9 mouse cellular contexts compared by ENCODE assay signal in genomic region chrX:36991694-36992093, GRCm38 (mm10). TPM values are rescaled to one million over a fixed set of nuclear protein-coding genes. Genes with fewer than 3 reads are reported as not detected.
DNase-seq lines count a peak whose midpoint lies in the region; ATAC-seq and TF ChIP-seq lines count a peak whose summit lies in the region.
"Had no signal": no experiment of that assay in that cellular context is flagged by ENCODE, and none has a peak within 500 bp of the region (broad histone marks: within the 10 kb centered on the region; RNA-seq: fewer than 3 reads in every experiment).

TSS of gene Sept6 (minus strand) at chrX:36991794.

- no peak for TF ChIP-seq POLR2A in CH12.LX (IDR thresholded peaks at IDR 0.05; ENCODE audit: low read depth, low read length)

- WGBS in heart, embryonic 13.5 days, result 58% methylated on average over 2 of the region's 2 CpGs
- WGBS in embryonic facial prominence, embryonic 15.5 days, result 80% methylated on average over 2 of the region's 2 CpGs
- WGBS in stomach, embryonic 15.5 days, result 75% methylated on average over 2 of the region's 2 CpGs

- H3K36me3 ChIP-seq in heart, embryonic 13.5 days, result no peaks in the 10 kb centered on the region
- no peaks in the 10 kb centered on the region for H3K36me3 ChIP-seq in CH12.LX (replicated peaks in 1 of 2; ENCODE audit: control insufficient read depth in 1 of 2, insufficient read depth in 1 of 2, low read length in 1 of 2)
- H3K36me3 ChIP-seq in embryonic facial prominence, embryonic 15.5 days, result no peaks in the 10 kb centered on the region
- no peaks in the 10 kb centered on the region for H3K36me3 ChIP-seq in stomach, embryonic 15.5 days
- H3K36me3 ChIP-seq: liver, embryonic 13.5 days had no signal

- no peak within 1 kb of the TSS for H3K9ac ChIP-seq in heart, embryonic 13.5 days
- H3K9ac ChIP-seq in CH12.LX (ENCODE audit: insufficient read depth, low read depth), result peak within 1 kb of the TSS; percentile 48
- H3K9ac ChIP-seq in embryonic facial prominence, embryonic 15.5 days, result no peak within 1 kb of the TSS
- H3K9ac ChIP-seq in stomach, embryonic 15.5 days, result no peak within 1 kb of the TSS
- H3K9ac ChIP-seq: liver, embryonic 13.5 days had no signal

- H3K9me3 ChIP-seq in heart, embryonic 13.5 days, result no peaks in the 10 kb centered on the region
- no peaks in the 10 kb centered on the region for H3K9me3 ChIP-seq in CH12.LX (replicated peaks; ENCODE audit: low read length)
- H3K9me3 ChIP-seq in embryonic facial prominence, embryonic 15.5 days (replicated peaks), result no peaks in the 10 kb centered on the region
- no peaks in the 10 kb centered on the region for H3K9me3 ChIP-seq in stomach, embryonic 15.5 days
- H3K9me3 ChIP-seq: liver, embryonic 13.5 days had no signal

- dilution Hi-C loops in CH12.LX (cut with MboI; ENCODE audit: extremely low pct_ligation_motif_present, extremely low pct_unique_long_range_greater_than_20kb, low sequenced_read_pairs), result no loop called here

- H3K4me1 ChIP-seq in heart, embryonic 13.5 days, result peaks cover 13% of the 10 kb centered on the region
- peaks cover 14 to 19% of the 10 kb centered on the region in 2 experiments for H3K4me1 ChIP-seq in CH12.LX (ENCODE audit: control insufficient read depth in 1 of 2, insufficient read depth in 2 of 2)
- H3K4me1 ChIP-seq in embryonic facial prominence, embryonic 15.5 days, result no peaks in the 10 kb centered on the region
- H3K4me1 ChIP-seq in stomach, embryonic 15.5 days, result no peaks in the 10 kb centered on the region
- H3K4me1 ChIP-seq: liver, embryonic 13.5 days had no signal

- no peak for TF ChIP-seq EP300 in CH12.LX (IDR thresholded peaks at IDR 0.05; ENCODE audit: low read length)

- in situ Hi-C loops in CH12.LX (cut with MboI; ENCODE audit: low pct_ligation_motif_present, low pct_unique_long_range_greater_than_20kb, low sequenced_read_pairs), result no loop called here

- ATAC-seq in heart, embryonic 13.5 days (ENCODE audit: extremely low read depth, insufficient number of reproducible peaks, low FRiP score, low TSS enrichment), result no peak
- ATAC-seq in embryonic facial prominence, embryonic 15.5 days (ENCODE audit: insufficient number of reproducible peaks, low FRiP score, low TSS enrichment, low read depth), result no peak
- ATAC-seq in stomach, embryonic 15.5 days (ENCODE audit: insufficient read depth, low FRiP score, low read depth), result no peak

- H3K79me2 ChIP-seq in CH12.LX (replicated peaks; ENCODE audit: control insufficient read depth, extremely low read depth, insufficient read depth, poor library complexity, severe bottlenecking), result peaks cover 22% of the 10 kb centered on the region

- no peaks in the 10 kb centered on the region; the same call in 1 of the 2 replicates for H3K27me3 ChIP-seq in heart, embryonic 13.5 days (replicated peaks)
- H3K27me3 ChIP-seq in CH12.LX (replicated peaks), result no peaks in the 10 kb centered on the region
- no peaks in the 10 kb centered on the region for H3K27me3 ChIP-seq in embryonic facial prominence, embryonic 15.5 days
- no peaks in the 10 kb centered on the region for H3K27me3 ChIP-seq in stomach, embryonic 15.5 days (replicated peaks)
- H3K27me3 ChIP-seq: liver, embryonic 13.5 days had no signal

- no peak for TF ChIP-seq CTCF in CH12.LX (conservative IDR thresholded peaks at IDR 0.05 in 1 of 2, IDR thresholded peaks at IDR 0.05 in 1 of 2; ENCODE audit: low read depth in 2 of 2, low read length in 2 of 2)

- no peak within 1 kb of the TSS for H3K4me3 ChIP-seq in heart, embryonic 13.5 days
- no peak within 1 kb of the TSS for H3K4me3 ChIP-seq in CH12.LX (replicated peaks in 1 of 3; ENCODE audit: low read depth in 2 of 3, low read length in 2 of 3, poor library complexity in 1 of 3)
- no peak within 1 kb of the TSS for H3K4me3 ChIP-seq in embryonic facial prominence, embryonic 15.5 days (replicated peaks)
- H3K4me3 ChIP-seq in stomach, embryonic 15.5 days (replicated peaks), result no peak within 1 kb of the TSS
- H3K4me3 ChIP-seq: liver, embryonic 13.5 days had no signal

- DNase-seq in heart, adult 18-20 months, result no peak
- no peak for DNase-seq in CH12.LX (ENCODE audit: extremely low read depth)
- no peak for DNase-seq in left cerebral cortex, adult 8-10 months (ENCODE audit: low spot score in 2 of 2)
- DNase-seq in cerebellum, postnatal 25 days, result no peak
- DNase-seq in thymus, postnatal 4 days, result no peak
- DNase-seq: liver, embryonic 13.5 days had no signal

- no peak within 1 kb of the TSS for H3K27ac ChIP-seq in heart, embryonic 13.5 days (replicated peaks)
- H3K27ac ChIP-seq in CH12.LX (ENCODE audit: insufficient read depth, low read depth), result no peak within 1 kb of the TSS
- no peak within 1 kb of the TSS for H3K27ac ChIP-seq in embryonic facial prominence, embryonic 15.5 days (replicated peaks)
- no peak within 1 kb of the TSS for H3K27ac ChIP-seq in stomach, embryonic 15.5 days
- H3K27ac ChIP-seq: liver, embryonic 13.5 days had no signal

- TF ChIP-seq RAD21 in CH12.LX (IDR thresholded peaks at IDR 0.05; ENCODE audit: low read depth, low read length), result no peak

- H3K4me2 ChIP-seq in heart, embryonic 13.5 days, result no peak within 1 kb of the TSS
- H3K4me2 ChIP-seq in CH12.LX (ENCODE audit: insufficient read depth, low read depth, poor library complexity, severe bottlenecking), result no peak within 1 kb of the TSS
- H3K4me2 ChIP-seq in embryonic facial prominence, embryonic 15.5 days (replicated peaks), result no peak within 1 kb of the TSS
- no peak within 1 kb of the TSS for H3K4me2 ChIP-seq in stomach, embryonic 15.5 days
- H3K4me2 ChIP-seq: liver, embryonic 13.5 days had no signal

TF ChIP-seq in CH12.LX, 34 proteins besides CTCF, POLR2A, EP300 and RAD21:
- TF ChIP-seq JUND (conservative IDR thresholded peaks at IDR 0.05; ENCODE audit: low read depth, low read length), result no peak

RNA-seq across cellular contexts. Expression of gene Sept6, which starts in this region (rescaled TPM):
- 50.9 and 55.0 TPM in 2 replicates for polyA plus RNA-seq in heart, embryonic 13.5 days (2015; fragmentation: Nextera tagmentation; extraction: Ambion mirVana)
- 1 to 10 TPM; 4.1 to 7.5 TPM for total RNA-seq in heart, adult 18-20 months (2021)
- 88.1 and 98.8 TPM in 2 replicates for total RNA-seq in CH12.LX (2012; rRNA removed)
- total RNA-seq in CH12.LX (2014; rRNA removed), result 94.1 and 94.4 TPM in 2 replicates
- polyA plus RNA-seq in CH12.LX (2012; ENCODE audit: insufficient read length, low read depth), result 180 and 214 TPM in 2 replicates
- 24.0 and 24.4 TPM in 2 replicates for polyA plus RNA-seq in embryonic facial prominence, embryonic 15.5 days (2015; fragmentation: Nextera tagmentation; extraction: Ambion mirVana)
- total RNA-seq in left cerebral cortex, adult 8-10 months (2022), result 10 to 100 TPM; 58.3 to 63.0 (median 59.2) TPM
- 15.9 and 16.2 TPM in 2 replicates for polyA plus RNA-seq in stomach, embryonic 15.5 days (2015; fragmentation: Nextera tagmentation; extraction: Ambion mirVana)

Comparison
In these comparisons a context has a peak if more than half of its experiments do, and no peak if none do; other contexts are left out.
1. RNA of gene Sept6 (total RNA-seq): 88.1 to 98.8 TPM in CH12.LX and 58.3 to 63.0 TPM in left cerebral cortex, adult 8-10 months; 4.1 to 7.5 TPM in heart, adult 18-20 months; every median in the first group is over 4 times any median in the second.